Mouse (Mus musculus): ENCODE measurements around the gene Necab3. TPM values are rescaled to one million over a fixed set of nuclear protein-coding genes. Genes with fewer than 3 reads are reported as not detected.

Necab3 gene
- total RNA-seq, 1 experiment from 2014 or later, result 0.64 TPM

DNA sequence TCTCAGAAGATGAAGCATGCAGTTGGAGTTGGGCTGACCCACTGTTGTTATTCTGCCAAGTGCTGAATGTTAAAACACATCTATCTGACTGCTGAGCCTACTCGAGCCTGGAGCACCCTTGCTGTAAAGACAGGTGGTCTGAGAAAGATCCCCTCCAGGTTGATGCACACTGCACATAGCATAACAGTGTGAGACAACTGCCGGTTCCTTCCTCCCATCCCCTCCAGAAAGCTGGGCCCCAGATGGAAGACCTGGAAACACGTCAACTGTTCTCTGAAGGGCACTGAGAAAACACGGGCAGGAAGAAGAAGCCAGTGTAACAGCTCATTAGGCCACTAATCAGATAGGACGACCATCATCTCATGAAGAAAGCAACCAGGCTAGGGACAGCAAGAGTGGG is 60.1 kb downstream of the Necab3 start:
- no peak for ATAC-seq (replicated peaks; ENCODE audit: low read depth, poor library complexity, severe bottlenecking)

DNA sequence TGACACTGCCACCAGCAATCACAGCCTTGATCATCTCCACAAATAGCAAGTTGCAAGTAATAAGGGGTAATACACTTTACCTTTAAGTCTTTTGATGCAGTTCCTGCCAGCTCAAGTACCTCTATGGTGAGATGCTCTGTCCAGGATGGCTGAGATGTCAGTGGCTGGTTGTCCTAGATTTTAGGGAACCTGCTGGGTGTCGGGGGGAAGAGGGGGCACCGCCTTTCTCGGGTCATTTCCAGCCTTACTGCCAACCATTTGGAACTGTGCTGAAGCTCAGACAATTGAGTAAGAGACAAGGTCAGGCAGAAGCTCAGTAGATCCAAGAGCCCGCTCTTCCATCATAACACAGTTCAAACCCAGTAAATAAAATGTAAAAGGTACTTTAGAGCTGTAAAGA is 63.7 kb downstream of the Necab3 start:
- ATAC-seq (replicated peaks; ENCODE audit: low read depth, poor library complexity, severe bottlenecking), result no peak

Other genes starting within 250 kb of the Necab3 start
- 16.8 and 17.7 TPM in 2 replicates for gene Cdk5rap1, start 185.9 kb downstream of the Necab3 start, total RNA-seq (2017)
- gene Snta1, start 150.8 kb downstream of the Necab3 start, total RNA-seq (2017), result not detected in 2 replicates
- 16.2 and 23.8 TPM in 2 replicates for gene Cbfa2t2, start 122.4 kb downstream of the Necab3 start, total RNA-seq (2017)
- not detected in 2 replicates for gene 1700003F12Rik, start 11.8 kb downstream of the Necab3 start, total RNA-seq (2017)
- gene Actl10, start 7.1 kb downstream of the Necab3 start, total RNA-seq (2017), result not detected in 2 replicates
- gene E2f1, start 11.0 kb upstream of the Necab3 start, total RNA-seq (2017), result 11.1 and 13.2 TPM in 2 replicates
- gene Pxmp4, start 44.8 kb upstream of the Necab3 start, total RNA-seq (2017), result 14.2 and 18.2 TPM in 2 replicates
- gene Zfp341, start 54.4 kb upstream of the Necab3 start, total RNA-seq (2017), result 0.34 and 0.87 TPM in 2 replicates
- not detected in 2 replicates for gene 4930519P11Rik, start 54.5 kb upstream of the Necab3 start, total RNA-seq (2017)
- 99.8 and 109 TPM in 2 replicates for gene Chmp4b, start 92.8 kb upstream of the Necab3 start, total RNA-seq (2017)
- not detected in 2 replicates for gene Gm14214, start 211.1 kb upstream of the Necab3 start, total RNA-seq (2017)
- 196 and 236 TPM in 2 replicates for gene Raly, start 232.2 kb upstream of the Necab3 start, total RNA-seq (2017)
- gene a, start 232.5 kb upstream of the Necab3 start, total RNA-seq (2017), result not detected in 2 replicates